Mouse (Mus musculus): Measurements from ENCODE around the gene Mus81. TPM values are rescaled to one million over a fixed set of nuclear protein-coding genes. Genes with fewer than 3 reads are reported as not detected.
"Not testable (repeated sequence)": the region's sequence is repeated elsewhere in the genome, so short reads cannot be mapped to it uniquely, and the experiment has no call there.

Gene Mus81
- polyA plus RNA-seq, 1 experiment from 2014 or later = 43.7 TPM

GRCm38 (mm10) chr19:5511074-5511632 lies 23.0 kb upstream of the Mus81 start:
- Histone ChIP-seq H3K4me1 (replicated peaks) (peaks cover 15% of the 10 kb centered on the region), H3K27ac (no peak overlapping the region), H3K4me2 (peak overlapping the region; percentile 63), H3K9me3 (peaks cover 28% of the 10 kb centered on the region), H3K4me3 (replicated peaks) (peak overlapping the region; percentile 45), H3K36me3 (no peaks in the 10 kb centered on the region), H3K27me3 (no peaks in the 10 kb centered on the region), H3K9ac (replicated peaks) (peak overlapping the region; percentile 50)
- no peak for ATAC-seq (ENCODE audit: insufficient number of reproducible peaks, insufficient read depth, low FRiP score, low TSS enrichment, low read depth)
- 49% methylated on average over 14 of the region's 15 CpGs for WGBS

- Histone ChIP-seq H3K4me3 (replicated peaks) (peak within 1 kb of the TSS; percentile 45), H3K36me3 (no peaks in the 10 kb centered on the region), H3K27ac (no peak within 1 kb of the TSS), H3K4me1 (replicated peaks) (peaks cover 15% of the 10 kb centered on the region), H3K9me3 (peaks cover 28% of the 10 kb centered on the region), H3K9ac (replicated peaks) (peak within 1 kb of the TSS; percentile 50), H3K27me3 (no peaks in the 10 kb centered on the region), H3K4me2 (peak within 1 kb of the TSS; percentile 63)
- WGBS = 2% methylated on average over 47 of the region's 47 CpGs
- ATAC-seq (ENCODE audit: insufficient number of reproducible peaks, insufficient read depth, low FRiP score, low TSS enrichment, low read depth) = peak; percentile 99
Observed at GRCm38 (mm10) chr19:5510031-5511026, 22.1 kb upstream of the Mus81 start, which contains the start of gene Snx32. Gene Snx32, minus strand, starts transcription at chr19:5510538.

GRCm38 (mm10) chr19:5503687-5504086 lies 15.5 kb upstream of the Mus81 start, which contains the start of gene 1700020D05Rik:
Gene 1700020D05Rik, minus strand, starts transcription at chr19:5503787.
- no peaks in the 10 kb centered on the region; the same call in 1 of the 2 replicates for H3K36me3 ChIP-seq
- no peak within 1 kb of the TSS for H3K4me3 ChIP-seq (replicated peaks)
- H3K27ac ChIP-seq = no peak within 1 kb of the TSS
- ATAC-seq (ENCODE audit: insufficient number of reproducible peaks, insufficient read depth, low FRiP score, low TSS enrichment, low read depth) = no peak
- H3K9me3 ChIP-seq = peaks cover 7% of the 10 kb centered on the region; the same call in 1 of the 2 replicates
- H3K9ac ChIP-seq (replicated peaks) = no peak within 1 kb of the TSS
- no peak within 1 kb of the TSS for H3K4me2 ChIP-seq
- 60% methylated on average over 17 of the region's 17 CpGs for WGBS
- no peaks in the 10 kb centered on the region for H3K27me3 ChIP-seq
- H3K4me1 ChIP-seq (replicated peaks) = no peaks in the 10 kb centered on the region

GRCm38 (mm10) chr19:5500330-5500875 lies 12.2 kb upstream of the Mus81 start:
- H3K4me3 ChIP-seq (replicated peaks) = no peak overlapping the region
- H3K4me2 ChIP-seq = no peak overlapping the region
- ATAC-seq (ENCODE audit: insufficient number of reproducible peaks, insufficient read depth, low FRiP score, low TSS enrichment, low read depth) = no peak
- H3K36me3 ChIP-seq = peaks cover 29% of the 10 kb centered on the region
- no peaks in the 10 kb centered on the region for H3K27me3 ChIP-seq
- 84% methylated on average over 2 of the region's 2 CpGs for WGBS
- H3K4me1 ChIP-seq (replicated peaks) = no peaks in the 10 kb centered on the region
- no peak overlapping the region for H3K27ac ChIP-seq
- H3K9ac ChIP-seq (replicated peaks) = no peak overlapping the region
- no peaks in the 10 kb centered on the region for H3K9me3 ChIP-seq

GRCm38 (mm10) chr19:5496052-5496370 lies 7.8 kb upstream of the Mus81 start:
- peaks cover 64% of the 10 kb centered on the region for H3K36me3 ChIP-seq

GRCm38 (mm10) chr19:5495353-5496051 lies 7.3 kb upstream of the Mus81 start:
- H3K36me3 ChIP-seq = peaks cover 64% of the 10 kb centered on the region
- no peak overlapping the region for H3K27ac ChIP-seq
- H3K4me3 ChIP-seq (replicated peaks) = no peak overlapping the region
- no peaks in the 10 kb centered on the region for H3K9me3 ChIP-seq
- H3K9ac ChIP-seq (replicated peaks) = no peak overlapping the region
- no peak for ATAC-seq (ENCODE audit: insufficient number of reproducible peaks, insufficient read depth, low FRiP score, low TSS enrichment, low read depth)
- no peaks in the 10 kb centered on the region for H3K27me3 ChIP-seq
- 83% methylated on average over 12 of the region's 12 CpGs for WGBS
- H3K4me2 ChIP-seq = no peak overlapping the region
- H3K4me1 ChIP-seq (replicated peaks) = peaks cover 14% of the 10 kb centered on the region

More at GRCm38 (mm10) chr19:5496052-5496370, 7.8 kb upstream of the Mus81 start:
- H3K4me3 ChIP-seq (replicated peaks) = no peak overlapping the region
- H3K9me3 ChIP-seq = no peaks in the 10 kb centered on the region
- ATAC-seq (ENCODE audit: insufficient number of reproducible peaks, insufficient read depth, low FRiP score, low TSS enrichment, low read depth) = no peak
- H3K27me3 ChIP-seq = no peaks in the 10 kb centered on the region
- H3K27ac ChIP-seq = no peak overlapping the region
- peaks cover 14% of the 10 kb centered on the region for H3K4me1 ChIP-seq (replicated peaks)
- no peak overlapping the region for H3K9ac ChIP-seq (replicated peaks)
- H3K4me2 ChIP-seq = no peak overlapping the region
- 82% methylated on average over 16 of the region's 16 CpGs for WGBS

- ATAC-seq (ENCODE audit: insufficient number of reproducible peaks, insufficient read depth, low FRiP score, low TSS enrichment, low read depth) = no peak
- WGBS = 82% methylated on average over 3 of the region's 3 CpGs
- H3K9me3 ChIP-seq = no peaks in the 10 kb centered on the region
Observed at GRCm38 (mm10) chr19:5494314-5494713, 6.1 kb upstream of the Mus81 start.

GRCm38 (mm10) chr19:5493301-5493721 lies 5.1 kb upstream of the Mus81 start:
- ATAC-seq (ENCODE audit: insufficient number of reproducible peaks, insufficient read depth, low FRiP score, low TSS enrichment, low read depth); H3K27ac ChIP-seq; H3K27me3 ChIP-seq; H3K9ac ChIP-seq (replicated peaks); H3K9me3 ChIP-seq; H3K4me2 ChIP-seq; H3K4me3 ChIP-seq (replicated peaks): not testable (repeated sequence)
- Histone ChIP-seq H3K4me1 (replicated peaks) (peaks cover 21% of the 10 kb centered on the region), H3K36me3 (peaks cover 64% of the 10 kb centered on the region)
- WGBS = 71% methylated on average over 9 of the region's 9 CpGs

More at GRCm38 (mm10) chr19:5494314-5494713, 6.1 kb upstream of the Mus81 start:
- Histone ChIP-seq H3K4me2 (no peak overlapping the region), H3K4me3 (replicated peaks) (no peak overlapping the region), H3K27ac (no peak overlapping the region), H3K36me3 (peaks cover 64% of the 10 kb centered on the region), H3K4me1 (replicated peaks) (peaks cover 18% of the 10 kb centered on the region), H3K9ac (replicated peaks) (no peak overlapping the region), H3K27me3 (no peaks in the 10 kb centered on the region)

GRCm38 (mm10) chr19:5492641-5493040 lies 4.4 kb upstream of the Mus81 start:
- no peak for ATAC-seq (ENCODE audit: insufficient number of reproducible peaks, insufficient read depth, low FRiP score, low TSS enrichment, low read depth)
- no peaks in the 10 kb centered on the region for H3K9me3 ChIP-seq
- no peak overlapping the region for H3K27ac ChIP-seq
- no peak overlapping the region for H3K9ac ChIP-seq (replicated peaks)
- peaks cover 58% of the 10 kb centered on the region for H3K36me3 ChIP-seq
- 88% methylated on average over 4 of the region's 4 CpGs for WGBS
- peaks cover 21% of the 10 kb centered on the region for H3K4me1 ChIP-seq (replicated peaks)
- H3K4me3 ChIP-seq (replicated peaks) = no peak overlapping the region
- no peak overlapping the region for H3K4me2 ChIP-seq
- H3K27me3 ChIP-seq = no peaks in the 10 kb centered on the region

GRCm38 (mm10) chr19:5490898-5491708 lies 2.9 kb upstream of the Mus81 start:
- H3K27me3 ChIP-seq = no peaks in the 10 kb centered on the region
- WGBS = under 1% methylated on average over 59 of the region's 59 CpGs
- H3K36me3 ChIP-seq = peaks cover 49% of the 10 kb centered on the region
- peak overlapping the region; percentile 99 for H3K27ac ChIP-seq
- ATAC-seq (ENCODE audit: insufficient number of reproducible peaks, insufficient read depth, low FRiP score, low TSS enrichment, low read depth) = peak; percentile 3; the same call in 1 of the 2 replicates
- peak overlapping the region; percentile 96 for H3K9ac ChIP-seq (replicated peaks)
- peak overlapping the region; percentile 99 for H3K4me3 ChIP-seq (replicated peaks)
- peaks cover 34% of the 10 kb centered on the region for H3K4me1 ChIP-seq (replicated peaks)
- peak overlapping the region; percentile 82 for H3K4me2 ChIP-seq
- H3K9me3 ChIP-seq = no peaks in the 10 kb centered on the region
